Mouse (Mus musculus) megakaryocyte, embryonic 14.5 days (primary cell): ENCODE results near the gene Adipor2.

Experiments
- FLI1 ChIP-seq: IDR thresholded peaks from 2 replicates; pipeline ENCODE4 v1.6.1; 2012; ENCODE audit warnings: low read length, inconsistent platforms, mixed read lengths
- GATA1 ChIP-seq: IDR thresholded peaks from 3 replicates; pipeline ENCODE4 v1.6.1; 2012; ENCODE audit warnings: mixed read lengths, low read length, inconsistent platforms, borderline replicate concordance

- TF ChIP-seq GATA1 (no peak), FLI1 (no peak)
These were observed 84.3 kb downstream of the Adipor2 start for GRCm38 (mm10) chr6:119333202-119333601.
